Mouse (Mus musculus) erythroblast, embryonic 14.5 days (primary cell): ENCODE results near the gene Cenpt.

ENCODE experiments used
- GATA1 ChIP-seq: IDR thresholded peaks from 2 replicates; pipeline ENCODE4 v1.6.1; 2012; ENCODE audit warnings: low read length, inconsistent platforms, mixed read lengths
- TAL1 ChIP-seq: IDR thresholded peaks from 3 replicates; pipeline ENCODE4 v1.6.1; 2012; ENCODE audit warnings: low read length, inconsistent platforms, mixed read lengths

DNA sequence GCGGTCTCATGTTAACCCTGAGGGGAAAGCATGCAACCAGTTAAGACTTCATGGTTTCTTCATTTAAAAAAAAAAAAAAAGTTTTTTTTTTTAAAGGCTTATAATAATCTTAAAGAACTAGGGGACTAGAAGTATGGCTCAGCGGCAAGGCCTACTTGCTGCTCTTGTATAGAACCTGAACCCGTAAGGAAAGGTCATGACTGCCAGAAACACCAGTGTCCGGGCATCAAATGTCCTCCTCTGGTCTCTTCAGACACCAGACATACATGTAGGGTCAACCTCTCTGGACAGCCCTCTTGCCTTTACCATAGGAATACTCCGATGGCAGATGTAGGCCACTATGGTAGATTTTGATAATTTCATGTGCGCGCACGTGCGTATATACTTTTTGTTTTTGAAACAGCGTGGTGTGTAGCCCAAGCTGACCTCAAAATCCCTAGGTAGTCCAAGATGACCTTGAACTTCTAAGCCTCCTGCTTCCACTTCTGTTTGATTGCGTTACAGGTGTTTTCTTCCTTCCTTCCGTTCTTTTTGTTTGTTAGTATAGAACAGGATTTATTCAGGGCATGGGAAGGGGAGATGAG, 840 bp downstream of the Cenpt start:
- TF ChIP-seq TAL1 (no peak), GATA1 (no peak)
